In the genomic region with DNA sequence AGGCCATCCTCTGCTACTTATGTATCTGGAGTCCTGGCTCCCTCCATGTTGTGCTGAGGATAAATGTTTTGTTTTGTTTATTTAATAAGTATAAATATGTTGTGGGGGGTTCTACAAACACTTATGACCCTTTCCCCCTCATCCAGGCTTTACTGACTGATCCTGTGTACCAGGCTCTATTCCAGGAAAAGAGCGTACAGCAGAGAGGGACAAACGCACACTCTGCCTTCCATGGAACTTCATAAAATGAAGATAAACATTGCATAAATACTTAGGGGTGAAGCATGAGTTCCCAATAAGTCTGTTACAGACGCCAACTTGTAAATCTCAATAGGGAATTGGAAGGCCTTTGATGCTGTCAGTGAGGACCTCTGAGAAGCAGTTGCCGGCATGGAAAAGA, we compare ENCODE assay signal across 18 mouse cellular contexts.
"Had no signal": no experiment of that assay in that cellular context is flagged by ENCODE, and none has a peak within 500 bp of the region (broad histone marks: within the 10 kb centered on the region; RNA-seq: fewer than 3 reads in every experiment).

No protein-coding gene starts in this region.

- H3K27me3 ChIP-seq: liver, embryonic 12.5 days; midbrain, embryonic 13.5 days; neural tube, embryonic 13.5 days; neural tube, embryonic 15.5 days had no signal

- DNase-seq: lung, adult 18-20 months; lung, postnatal 4 days; retina, postnatal 1 day; right cerebral cortex, adult 18-20 months; right cerebral cortex, postnatal 25 days; right cerebral cortex, postnatal 4 days; spleen, adult 18-20 months; thymus, adult 18-20 months; thymus, postnatal 14 days; thymus, postnatal 36 days had no signal

- H3K9ac ChIP-seq: liver, embryonic 12.5 days; liver, embryonic 14.5 days; midbrain, embryonic 13.5 days; neural tube, embryonic 13.5 days; neural tube, embryonic 15.5 days had no signal

- H3K9me3 ChIP-seq: liver, embryonic 12.5 days; midbrain, embryonic 10.5 days; midbrain, embryonic 13.5 days; neural tube, embryonic 13.5 days; neural tube, embryonic 15.5 days had no signal

- H3K4me1 ChIP-seq: midbrain, embryonic 10.5 days; neural tube, embryonic 15.5 days had no signal

- H3K4me3 ChIP-seq: liver, embryonic 12.5 days; midbrain, embryonic 10.5 days; midbrain, embryonic 13.5 days; myocyte; neural tube, embryonic 13.5 days; neural tube, embryonic 15.5 days had no signal

- H3K4me2 ChIP-seq: liver, embryonic 12.5 days; midbrain, embryonic 13.5 days; neural tube, embryonic 13.5 days; neural tube, embryonic 15.5 days had no signal

- H3K27ac ChIP-seq: liver, embryonic 12.5 days; liver, embryonic 14.5 days; midbrain, embryonic 10.5 days; midbrain, embryonic 13.5 days; neural tube, embryonic 13.5 days; neural tube, embryonic 15.5 days had no signal

- ATAC-seq: liver, embryonic 12.5 days; midbrain, embryonic 13.5 days; midbrain, embryonic 16.5 days had no signal

- H3K36me3 ChIP-seq: liver, embryonic 12.5 days; midbrain, embryonic 10.5 days; midbrain, embryonic 13.5 days; neural tube, embryonic 13.5 days; neural tube, embryonic 15.5 days had no signal
